Mouse (Mus musculus) midbrain, embryonic 10.5 days (tissue): Measurements from ENCODE around the gene Fdxr. TPM values are rescaled to one million over a fixed set of nuclear protein-coding genes. Genes with fewer than 3 reads are reported as not detected.

Experiments
- DNase-seq: peaks from one replicate; pipeline ENCODE4 v3.0.0-alpha.2; 2017; ENCODE audit warnings: low spot score
- H3K27ac ChIP-seq: fragments of 300-500 bp; sonication (generic); replicated peaks from 2 replicates; pipeline ENCODE4 v1.5.1; 2016; ENCODE audit warnings: mild to moderate bottlenecking
- H3K27me3 ChIP-seq: fragments of 300-500 bp; sonication (generic); 2 replicates; pipeline ENCODE4 v1.6.1; 2016; ENCODE audit warnings: low read depth, mild to moderate bottlenecking; ENCODE audit not compliant: poor library complexity, severe bottlenecking
- H3K36me3 ChIP-seq: fragments of 300-500 bp; sonication (generic); 2 replicates; pipeline ENCODE4 v1.6.1; 2016; ENCODE audit warnings: mild to moderate bottlenecking, moderate library complexity
- H3K4me1 ChIP-seq: fragments of 300-500 bp; sonication (generic); 2 replicates; pipeline ENCODE4 v1.6.1; 2016
- H3K4me3 ChIP-seq: fragments of 300-500 bp; sonication (generic); 2 replicates; pipeline ENCODE4 v1.5.1; 2016; ENCODE audit warnings: mild to moderate bottlenecking, moderate library complexity
- H3K9me3 ChIP-seq: fragments of 300-500 bp; sonication (generic); replicated peaks from 2 replicates; pipeline ENCODE4 v1.6.1; 2016; ENCODE audit warnings: mild to moderate bottlenecking
- WGBS: fragments of 180-500 bp; shearing (Covaris S2); methylation state at CpG from one replicate; pipeline ENCODE4 v1.1.7; 2016; 5-methylcytosine and 5-hydroxymethylcytosine counted together
- polyA plus RNA-seq: library from polyadenylated mRNA; unstranded; fragments of >200 nt; fragmentation: Nextera tagmentation; extraction: Ambion mirVana; gene quantifications from 2 replicates; pipeline ENCODE4 v1.2.1, GENCODE M21; 2016

The Fdxr gene
- polyA plus RNA-seq, 1 experiment from 2014 or later: 16.7 TPM

GRCm38 (mm10) chr11:115241402-115241801, 35.4 kb downstream of the Fdxr start:
- no peak overlapping the region for H3K4me3 ChIP-seq
- no peaks in the 10 kb centered on the region for H3K9me3 ChIP-seq
- peaks cover 70% of the 10 kb centered on the region for H3K4me1 ChIP-seq
- 0 out of 2 replicates have a peak overlapping the region, but pooled peaks have one; percentile 9 for H3K27ac ChIP-seq
- 81% methylated on average over 11 of the region's 11 CpGs for WGBS
- no peak for DNase-seq
- peaks cover 29% of the 10 kb centered on the region for H3K27me3 ChIP-seq
- H3K36me3 ChIP-seq: peaks cover 22% of the 10 kb centered on the region

GRCm38 (mm10) chr11:115236570-115236969, 40.3 kb downstream of the Fdxr start:
- H3K4me1 ChIP-seq: peaks cover 69% of the 10 kb centered on the region
- no peak for DNase-seq
- H3K27ac ChIP-seq: peak overlapping the region; percentile 65
- WGBS: 77% methylated on average over 5 of the region's 5 CpGs
- no peaks in the 10 kb centered on the region for H3K9me3 ChIP-seq
- H3K27me3 ChIP-seq: peaks cover 21% of the 10 kb centered on the region
- no peak overlapping the region for H3K4me3 ChIP-seq
- H3K36me3 ChIP-seq: no peaks in the 10 kb centered on the region

- WGBS: 76% methylated on average over 15 of the region's 15 CpGs
- H3K9me3 ChIP-seq: no peaks in the 10 kb centered on the region
Observed at GRCm38 (mm10) chr11:115234320-115235044, 42.4 kb downstream of the Fdxr start.

GRCm38 (mm10) chr11:115233526-115234290, 43.1 kb downstream of the Fdxr start:
- Histone ChIP-seq H3K9me3 (no peaks in the 10 kb centered on the region), H3K4me3 (no peak overlapping the region), H3K36me3 (no peaks in the 10 kb centered on the region), H3K27ac (peak overlapping the region; percentile 73), H3K27me3 (peaks cover 42% of the 10 kb centered on the region), H3K4me1 (peaks cover 80% of the 10 kb centered on the region)
- WGBS: 45% methylated on average over 20 of the region's 20 CpGs
- DNase-seq: peak; percentile 39

More at GRCm38 (mm10) chr11:115234320-115235044, 42.4 kb downstream of the Fdxr start:
- H3K4me3 ChIP-seq: no peak overlapping the region
- H3K27me3 ChIP-seq: peaks cover 34% of the 10 kb centered on the region
- no peaks in the 10 kb centered on the region for H3K36me3 ChIP-seq
- H3K27ac ChIP-seq: peak overlapping the region; percentile 73
- no peak for DNase-seq
- H3K4me1 ChIP-seq: peaks cover 75% of the 10 kb centered on the region

GRCm38 (mm10) chr11:115232889-115233288, 44.0 kb downstream of the Fdxr start:
- Histone ChIP-seq H3K27ac (peak overlapping the region; percentile 73; the same call in 1 of the 2 replicates), H3K4me3 (no peak overlapping the region), H3K27me3 (peaks cover 45% of the 10 kb centered on the region), H3K4me1 (peaks cover 83% of the 10 kb centered on the region), H3K9me3 (no peaks in the 10 kb centered on the region), H3K36me3 (no peaks in the 10 kb centered on the region)
- DNase-seq: no peak
- WGBS: 74% methylated on average over 5 of the region's 5 CpGs

GRCm38 (mm10) chr11:115231924-115232323, 44.9 kb downstream of the Fdxr start:
- H3K4me3 ChIP-seq: no peak overlapping the region
- peaks cover 45% of the 10 kb centered on the region for H3K27me3 ChIP-seq
- WGBS: 69% methylated on average over 9 of the region's 9 CpGs
- no peak for DNase-seq
- H3K27ac ChIP-seq: peak overlapping the region; percentile 52; the same call in 1 of the 2 replicates
- H3K9me3 ChIP-seq: no peaks in the 10 kb centered on the region
- H3K36me3 ChIP-seq: no peaks in the 10 kb centered on the region
- peaks cover 89% of the 10 kb centered on the region for H3K4me1 ChIP-seq

GRCm38 (mm10) chr11:115231168-115231915, 45.5 kb downstream of the Fdxr start:
- H3K27ac ChIP-seq: peak overlapping the region; percentile 52; the same call in 1 of the 2 replicates
- WGBS: 60% methylated on average over 14 of the region's 14 CpGs
- no peaks in the 10 kb centered on the region for H3K9me3 ChIP-seq
- DNase-seq: no peak
- H3K4me1 ChIP-seq: peaks cover 89% of the 10 kb centered on the region
- H3K36me3 ChIP-seq: no peaks in the 10 kb centered on the region
- no peak overlapping the region for H3K4me3 ChIP-seq
- H3K27me3 ChIP-seq: peaks cover 45% of the 10 kb centered on the region

- Histone ChIP-seq H3K27ac (peak overlapping the region; percentile 59), H3K36me3 (no peaks in the 10 kb centered on the region), H3K4me1 (peaks cover 94% of the 10 kb centered on the region), H3K9me3 (no peaks in the 10 kb centered on the region), H3K27me3 (peaks cover 52% of the 10 kb centered on the region), H3K4me3 (no peak overlapping the region)
- DNase-seq: no peak
- 46% methylated on average over 15 of the region's 15 CpGs for WGBS
Observed at GRCm38 (mm10) chr11:115229021-115229930, 47.6 kb downstream of the Fdxr start.

- WGBS: 66% methylated on average over 7 of the region's 7 CpGs
- Histone ChIP-seq H3K27me3 (peaks cover 51% of the 10 kb centered on the region), H3K4me1 (peaks cover 93% of the 10 kb centered on the region)
Observed at GRCm38 (mm10) chr11:115228430-115228829, 48.4 kb downstream of the Fdxr start.

GRCm38 (mm10) chr11:115227640-115228039, 49.2 kb downstream of the Fdxr start:
- DNase-seq: peak; percentile 45
- H3K4me1 ChIP-seq: peaks cover 93% of the 10 kb centered on the region
- H3K27ac ChIP-seq: 0 out of 2 replicates have a peak overlapping the region, but pooled peaks have one; percentile 1
- no peaks in the 10 kb centered on the region for H3K9me3 ChIP-seq
- no peaks in the 10 kb centered on the region for H3K36me3 ChIP-seq
- no peak overlapping the region for H3K4me3 ChIP-seq
- peaks cover 47% of the 10 kb centered on the region for H3K27me3 ChIP-seq
- 21% methylated on average over 12 of the region's 12 CpGs for WGBS

More at GRCm38 (mm10) chr11:115228430-115228829, 48.4 kb downstream of the Fdxr start:
- Histone ChIP-seq H3K27ac (peak overlapping the region; percentile 59; the same call in 1 of the 2 replicates), H3K4me3 (no peak overlapping the region), H3K9me3 (no peaks in the 10 kb centered on the region), H3K36me3 (no peaks in the 10 kb centered on the region)
- DNase-seq: no peak

- Histone ChIP-seq H3K4me3 (no peak overlapping the region), H3K9me3 (no peaks in the 10 kb centered on the region), H3K27me3 (peaks cover 41% of the 10 kb centered on the region), H3K4me1 (peaks cover 93% of the 10 kb centered on the region), H3K36me3 (no peaks in the 10 kb centered on the region), H3K27ac (peak overlapping the region; percentile 64)
- 44% methylated on average over 14 of the region's 14 CpGs for WGBS
- no peak for DNase-seq
Observed at GRCm38 (mm10) chr11:115226811-115227491, 49.9 kb downstream of the Fdxr start.
